Mouse (Mus musculus): ENCODE results near the gene Ankrd13b.
A peak's percentile ranks its signal among the peaks of the same experiment; 100 is the strongest.

Ankrd13b gene

DNA sequence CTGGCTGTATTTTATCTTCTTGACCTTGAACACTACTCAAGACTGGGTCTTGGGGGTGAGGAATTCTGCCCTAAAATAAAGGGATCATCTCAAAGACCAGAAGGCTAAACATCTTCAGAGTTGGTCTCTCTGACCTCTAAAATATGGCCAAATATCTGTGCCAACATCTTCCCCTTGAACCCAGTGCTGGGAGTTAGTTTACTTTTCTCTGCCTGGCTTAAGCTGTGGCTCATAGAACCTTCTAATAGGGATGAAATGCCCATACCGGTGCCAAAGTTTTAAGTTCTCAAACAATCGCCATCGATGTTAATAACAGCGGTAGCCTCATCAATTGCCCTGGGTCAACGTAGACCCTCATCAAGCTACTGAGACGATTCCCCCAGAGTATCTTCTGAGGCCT lies 27.6 kb downstream of the Ankrd13b start:
- no peak for DNase-seq

DNA sequence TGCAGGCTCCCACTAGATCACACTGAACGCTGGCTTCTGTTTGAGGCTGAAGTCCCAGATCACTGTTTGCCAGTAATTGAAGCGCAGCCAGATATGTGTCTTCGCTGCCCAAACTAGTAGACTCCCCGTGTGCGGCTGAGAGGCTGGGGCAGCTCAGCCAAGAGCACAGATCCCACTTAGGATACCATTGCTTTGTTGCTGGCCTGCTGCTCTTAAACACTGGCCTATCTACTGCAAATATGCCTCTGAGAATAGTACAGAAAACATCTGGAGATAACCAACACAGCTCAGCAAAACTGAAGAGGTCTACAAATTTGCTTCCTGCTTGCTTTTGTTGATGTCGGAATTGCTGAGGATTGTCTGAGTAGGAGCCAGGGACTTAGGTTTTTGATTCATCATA lies 32.6 kb downstream of the Ankrd13b start:
- peak; percentile 44 to 51 for DNase-seq

DNA sequence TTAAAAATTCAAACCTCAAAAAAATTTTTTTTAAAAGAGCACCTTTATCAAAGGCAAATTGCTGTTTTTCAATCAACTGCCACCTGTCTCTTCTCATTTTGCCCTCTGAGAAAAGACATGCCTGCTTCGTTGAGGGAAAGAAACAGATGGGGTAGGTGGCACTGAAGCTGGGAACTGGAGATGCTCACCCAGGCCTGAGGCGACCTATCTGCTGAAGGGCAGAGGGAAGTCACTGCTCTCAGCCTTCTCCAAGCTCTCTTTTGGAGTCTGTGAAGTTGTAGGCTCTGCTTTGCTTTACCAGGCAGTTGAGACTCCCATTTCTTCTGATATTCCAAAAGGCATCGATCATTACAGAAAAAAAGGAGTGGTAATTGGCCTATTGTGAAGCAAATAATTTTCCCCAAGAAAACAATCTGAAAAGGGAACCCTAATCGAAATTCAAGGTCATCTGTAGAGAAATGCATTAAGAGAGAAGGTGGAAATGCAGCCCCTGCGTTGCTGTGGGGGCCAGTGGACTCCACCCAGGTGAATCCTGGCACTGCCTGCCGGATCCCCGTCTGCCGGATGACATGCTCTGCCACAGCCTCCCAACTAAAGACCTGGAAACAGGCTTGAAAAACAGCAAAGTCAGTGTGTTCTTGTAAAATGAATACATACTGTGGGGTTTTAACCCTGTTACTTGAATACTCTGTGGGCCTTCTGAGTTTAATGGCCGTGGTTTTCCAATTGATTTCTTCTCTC lies 33.5 kb downstream of the Ankrd13b start:
- no peak for DNase-seq

DNA sequence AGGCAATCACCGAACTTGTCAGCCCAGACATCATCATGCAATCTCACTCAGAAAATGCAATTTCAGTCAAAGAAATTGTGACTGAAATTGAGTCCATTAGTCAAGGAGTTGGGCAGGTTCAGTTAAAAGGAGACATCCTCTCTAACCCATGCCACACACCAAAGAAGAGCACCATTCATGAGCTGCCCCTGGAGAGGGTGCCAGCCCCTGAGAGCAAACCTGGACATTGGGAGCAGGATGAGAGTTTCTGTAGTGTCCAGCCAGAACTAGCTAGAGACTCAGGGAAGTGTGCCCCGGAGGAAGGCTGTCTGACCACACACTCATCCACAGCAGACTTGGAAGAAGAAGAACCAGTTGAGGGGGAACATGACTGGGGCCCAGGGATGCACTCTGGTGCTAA lies 36.1 kb downstream of the Ankrd13b start:
- DNase-seq, result no peak

DNA sequence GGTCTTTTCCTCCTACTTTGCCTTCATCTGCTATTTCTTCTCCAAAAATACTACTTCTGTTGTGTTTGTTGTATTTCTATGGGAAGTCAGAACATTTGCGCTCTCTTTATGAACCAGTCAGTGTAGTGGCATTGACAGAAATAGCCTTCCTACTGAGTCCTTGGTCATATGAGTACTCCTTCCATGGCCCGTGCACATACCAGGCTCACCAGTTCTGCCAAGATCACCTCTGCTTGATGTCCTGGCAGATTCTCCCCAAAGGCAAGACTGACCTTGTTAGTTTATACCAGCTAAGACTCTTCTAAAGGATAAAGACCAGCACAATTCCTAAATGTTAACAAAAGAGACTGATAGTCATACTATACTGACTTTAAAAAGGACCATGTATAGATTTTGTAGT lies 37.8 kb downstream of the Ankrd13b start:
- DNase-seq, result no peak

DNA sequence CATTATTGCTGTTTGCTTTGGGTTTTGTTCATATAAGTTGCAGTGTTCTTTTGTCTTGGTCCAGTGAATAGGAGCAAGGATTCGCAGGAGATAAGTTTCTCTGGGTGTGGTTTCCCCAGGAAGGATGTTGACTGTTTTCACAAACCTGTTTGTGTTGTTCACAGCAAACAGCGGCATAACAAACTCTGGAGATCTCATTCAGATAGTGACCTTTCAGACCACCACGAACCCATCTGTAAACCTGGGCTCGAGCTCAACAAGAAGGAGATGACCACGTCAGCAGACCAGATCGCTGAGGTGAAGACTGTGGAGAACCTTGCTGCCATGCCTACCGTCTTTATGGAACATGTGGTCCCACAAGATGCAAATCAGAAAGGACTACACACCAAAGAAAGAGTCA lies 40.3 kb downstream of the Ankrd13b start:
- DNase-seq, result no peak

DNA sequence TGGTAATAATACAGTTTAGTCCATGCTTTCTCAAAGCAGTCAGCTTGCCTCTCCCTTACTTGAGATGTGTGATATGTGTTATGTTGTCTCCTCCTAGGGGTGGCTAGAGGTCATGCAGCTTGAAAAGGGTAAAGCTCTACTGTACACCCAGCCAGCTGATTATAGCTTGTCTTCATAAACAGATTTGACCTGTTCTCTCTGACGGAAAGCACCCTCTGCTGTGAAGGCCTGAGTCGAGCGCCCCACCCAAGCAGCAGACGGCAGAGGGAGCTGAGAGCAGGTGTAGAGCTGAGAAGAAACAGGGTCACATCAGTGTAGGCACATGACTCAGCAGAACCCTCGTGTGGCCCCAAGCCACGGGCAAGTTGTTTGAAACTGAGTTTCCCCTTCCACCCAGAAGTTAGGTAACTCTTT lies 42.8 kb downstream of the Ankrd13b start:
- DNase-seq, result peak; percentile 47 to 63

DNA sequence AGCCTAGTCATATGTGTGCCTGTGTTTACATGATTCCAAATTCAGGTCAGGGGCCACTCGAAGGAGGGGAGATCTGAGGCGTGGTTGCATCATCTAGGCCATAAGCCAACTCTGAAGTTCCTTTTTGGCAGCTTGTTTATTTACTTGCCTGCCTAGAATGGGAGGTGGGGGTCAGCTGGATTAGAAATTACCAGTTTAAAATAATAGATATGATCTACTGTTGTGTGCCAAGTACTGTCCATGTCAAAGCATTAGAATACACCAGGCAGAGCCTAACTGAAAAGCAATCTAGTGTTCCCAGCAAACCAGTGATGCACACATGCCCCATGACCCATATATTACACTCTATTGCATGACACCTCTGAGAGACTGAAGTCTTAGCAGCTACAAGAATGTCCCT lies 44.5 kb downstream of the Ankrd13b start:
- DNase-seq, result no peak

DNA sequence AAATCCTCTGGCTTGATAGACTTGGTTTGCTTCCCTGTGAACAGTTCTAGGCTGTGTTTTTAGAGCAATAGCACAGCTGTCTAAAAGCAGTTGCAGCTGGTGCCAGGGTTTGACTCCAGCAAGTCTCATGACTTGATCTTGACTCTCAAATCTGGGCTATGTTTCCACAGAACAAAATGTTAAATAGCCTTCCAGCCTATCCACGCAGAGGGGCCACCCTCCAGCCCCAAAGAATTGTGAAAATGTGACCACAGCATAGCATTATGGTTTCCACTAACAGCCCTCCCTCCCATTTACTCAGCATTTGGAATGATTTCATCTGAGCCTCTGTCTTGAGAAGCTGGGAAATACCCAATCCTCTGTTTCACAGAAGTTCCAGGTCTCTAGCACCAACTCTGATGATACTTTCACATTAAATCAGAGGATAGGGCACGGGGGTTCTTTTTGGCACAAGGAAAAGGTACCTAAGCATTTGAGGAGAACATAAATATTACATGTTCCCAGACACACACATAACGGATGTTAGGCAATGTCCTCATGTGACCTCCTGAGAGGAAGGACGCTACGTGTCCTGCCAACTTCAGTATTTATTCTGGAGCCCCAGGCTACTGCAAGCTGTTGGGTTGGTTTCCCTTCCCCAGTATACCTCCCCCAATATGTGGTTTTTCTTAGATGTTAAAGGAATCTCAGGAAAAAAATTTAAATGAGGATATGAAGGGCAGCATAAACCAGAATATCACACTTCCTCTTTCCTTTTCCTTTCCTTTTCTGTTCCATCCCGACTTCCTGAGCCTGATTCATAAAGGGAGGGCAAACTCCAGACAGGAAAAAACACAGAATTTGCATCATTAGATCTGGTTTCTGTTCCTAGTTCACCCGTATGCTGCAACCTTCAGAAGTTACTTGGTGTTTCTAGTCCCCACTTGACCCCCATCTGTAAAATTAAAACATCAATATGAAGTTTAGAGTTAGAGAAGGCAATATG lies 47.0 kb downstream of the Ankrd13b start:
- DNase-seq, result no peak

DNA sequence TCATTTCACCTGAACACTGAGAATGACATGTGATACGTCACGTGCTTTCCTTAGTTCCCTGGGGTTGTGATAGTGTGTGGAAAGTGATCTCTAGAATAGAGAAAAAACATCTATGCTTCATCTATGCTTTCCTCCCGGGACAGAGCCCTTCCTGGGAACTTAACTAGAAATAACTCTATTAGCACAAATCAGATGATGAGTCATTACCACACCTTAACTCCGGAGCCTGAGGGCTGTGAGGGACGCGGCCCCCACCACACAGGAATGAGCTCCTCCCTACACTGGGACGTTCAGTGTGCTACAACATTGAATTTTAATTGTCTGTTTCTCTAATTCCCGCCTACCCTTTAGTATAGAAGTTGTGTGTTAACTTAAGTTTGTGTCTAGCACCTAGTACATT lies 48.5 kb downstream of the Ankrd13b start:
- DNase-seq, result no peak

DNA sequence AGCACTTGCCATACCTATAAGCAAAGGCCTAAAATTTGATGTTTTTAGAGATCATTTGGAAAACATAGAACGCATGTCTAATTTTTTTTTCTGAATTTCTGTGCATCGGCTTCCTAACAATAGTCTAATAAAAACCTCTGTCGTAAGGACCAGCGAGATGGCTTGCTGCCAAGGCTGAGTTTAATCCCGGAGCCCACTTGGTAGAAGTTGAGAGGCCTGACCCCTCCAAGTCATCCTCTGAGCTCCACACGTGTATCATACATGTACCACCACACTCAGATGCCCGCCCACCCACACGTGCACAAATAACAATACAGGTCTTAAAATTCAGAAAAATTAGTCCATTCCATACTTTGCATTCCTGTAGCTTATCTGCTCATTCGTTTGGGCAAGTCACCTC lies 49.4 kb downstream of the Ankrd13b start:
- DNase-seq, result no peak

DNA sequence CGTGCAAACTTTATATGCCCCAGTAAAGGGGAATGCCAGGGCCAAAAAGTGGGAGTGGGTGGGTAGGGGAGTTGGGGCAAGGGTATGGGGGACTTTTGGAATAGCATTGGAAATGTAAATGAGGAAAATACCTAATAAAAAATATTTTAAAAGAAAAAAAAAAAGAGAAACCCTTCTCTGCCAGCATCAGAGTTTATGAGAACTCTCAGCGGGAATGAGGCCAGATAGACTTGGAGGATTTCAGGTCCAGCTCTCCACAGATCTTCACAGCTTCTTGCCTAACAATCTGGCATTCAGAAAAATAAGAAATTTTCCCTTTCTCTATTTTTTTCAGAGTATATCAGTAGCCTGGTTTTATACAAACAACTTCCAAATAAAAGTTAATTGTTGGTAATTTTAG lies 52.5 kb downstream of the Ankrd13b start:
- no peak for DNase-seq

DNA sequence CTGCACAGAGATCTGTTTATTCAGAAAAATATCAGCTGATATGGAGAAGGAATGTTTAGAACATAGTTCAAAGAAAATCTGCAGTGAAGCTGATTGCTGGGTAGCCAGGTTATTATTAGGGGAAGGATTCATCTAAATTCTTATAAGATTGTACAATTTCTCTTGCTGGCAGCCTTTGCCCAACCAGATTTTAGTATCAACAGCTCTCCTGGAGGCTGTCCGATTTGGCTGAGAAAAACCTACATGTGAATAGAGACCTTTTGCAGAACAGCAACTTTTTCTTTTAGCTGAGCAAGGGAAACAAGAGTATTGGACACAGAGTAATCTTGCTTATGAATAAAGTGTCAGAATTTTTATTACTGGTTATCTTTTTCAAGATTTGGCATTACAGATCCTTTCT lies 61.0 kb downstream of the Ankrd13b start:
- no peak for DNase-seq

DNA sequence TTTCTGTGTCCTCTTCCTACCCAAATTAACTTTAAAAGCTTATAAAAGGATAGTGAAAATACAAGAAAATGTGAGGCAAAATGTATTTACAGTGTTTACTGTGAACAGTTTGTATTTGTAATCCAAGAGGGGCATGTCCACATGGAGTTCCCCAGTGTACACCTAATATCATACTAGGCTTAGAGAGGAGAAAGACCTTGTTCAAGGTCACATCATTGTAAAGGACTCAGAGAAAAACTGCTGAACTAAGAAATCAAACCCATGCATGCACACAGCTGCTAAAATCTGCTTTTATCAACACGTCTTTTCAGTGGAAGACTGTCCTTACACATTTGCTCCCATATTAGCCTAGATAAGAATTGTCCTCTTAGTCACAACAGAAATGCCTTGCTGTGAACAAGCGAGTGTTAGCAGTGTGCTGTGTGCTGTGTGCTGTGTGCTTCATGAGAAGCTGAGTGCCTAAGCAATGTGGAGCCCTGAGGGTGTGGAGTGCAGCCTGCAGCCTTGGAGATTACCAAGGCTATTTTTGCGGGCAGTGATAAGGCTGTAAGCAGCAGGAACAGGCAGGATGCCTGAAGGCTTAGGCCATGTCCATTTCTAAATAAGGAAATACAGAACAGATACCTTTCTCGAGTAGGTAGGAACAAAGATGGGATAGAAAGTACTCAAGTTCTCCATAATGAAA lies 66.2 kb downstream of the Ankrd13b start:
- no peak for DNase-seq

Data from cerebellum, postnatal 36 days (tissue).